Mouse (Mus musculus) gonadal fat pad, adult 2 months (tissue): ENCODE results near the gene Twist2. TPM values are rescaled to one million over a fixed set of nuclear protein-coding genes. Genes with fewer than 3 reads are reported as not detected.

Experiments
- DNase-seq: peaks from one replicate; pipeline ENCODE4 v3.0.0-alpha.2; 2012; ENCODE audit warnings: low read depth
- polyA plus RNA-seq: library from polyadenylated mRNA; depleted of rRNA; stranded (reverse); fragments of >200 nt; gene quantifications from 2 replicates; pipeline ENCODE4 v1.2.3, GENCODE M21; 2012

The Twist2 gene
- polyA plus RNA-seq, 1 experiment, result 16.9 TPM

GRCm38 (mm10) chr1:91816571-91816970 lies 15.3 kb downstream of the Twist2 start:
- no peak for DNase-seq

DNA sequence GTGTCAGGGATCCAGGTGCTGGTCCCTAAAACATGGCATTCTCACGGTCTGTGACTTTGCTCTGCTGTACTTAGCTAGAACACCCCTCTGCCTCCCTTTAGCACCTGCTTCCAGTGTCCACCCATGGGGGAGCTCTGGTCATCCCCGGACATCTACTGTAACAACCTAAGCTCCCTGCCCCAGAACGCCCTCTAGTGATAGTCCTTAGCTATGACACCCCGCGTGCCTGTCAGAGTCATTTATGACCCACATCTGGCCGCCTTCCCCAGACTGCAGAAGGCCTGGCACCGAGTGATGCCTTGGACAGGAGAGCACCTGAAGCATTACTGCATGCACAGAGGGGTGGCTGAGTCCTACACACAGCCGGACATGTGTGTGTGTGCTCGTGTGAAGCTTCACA lies 18.0 kb downstream of the Twist2 start:
- DNase-seq, result no peak

GRCm38 (mm10) chr1:91820531-91820930 lies 19.3 kb downstream of the Twist2 start:
- no peak for DNase-seq

- DNase-seq, result no peak
Observed at GRCm38 (mm10) chr1:91822316-91822824, 21.1 kb downstream of the Twist2 start.

- DNase-seq, result peak; percentile 24
Observed at GRCm38 (mm10) chr1:91823530-91823929, 22.3 kb downstream of the Twist2 start.

DNA sequence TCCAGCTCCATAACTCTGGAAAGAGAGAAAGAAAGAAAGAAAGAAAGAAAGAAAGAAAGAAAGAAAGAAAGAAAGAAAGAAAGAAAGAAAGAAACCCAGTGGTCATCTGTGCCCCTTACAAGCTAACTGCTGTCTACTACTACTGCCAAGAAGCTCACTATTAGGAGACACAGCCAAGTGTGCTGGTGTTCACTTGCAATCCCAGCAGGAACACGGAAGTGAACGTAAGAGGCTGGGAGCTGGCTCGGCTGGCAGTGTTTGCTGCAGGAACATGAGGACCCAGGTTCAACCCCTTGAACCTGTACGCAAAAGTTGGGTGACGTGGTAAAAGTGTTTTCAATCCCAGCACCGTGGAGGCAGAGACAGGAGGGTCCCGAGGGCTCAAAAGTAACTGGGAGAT lies 22.7 kb downstream of the Twist2 start:
- DNase-seq, result peak; percentile 9

DNA sequence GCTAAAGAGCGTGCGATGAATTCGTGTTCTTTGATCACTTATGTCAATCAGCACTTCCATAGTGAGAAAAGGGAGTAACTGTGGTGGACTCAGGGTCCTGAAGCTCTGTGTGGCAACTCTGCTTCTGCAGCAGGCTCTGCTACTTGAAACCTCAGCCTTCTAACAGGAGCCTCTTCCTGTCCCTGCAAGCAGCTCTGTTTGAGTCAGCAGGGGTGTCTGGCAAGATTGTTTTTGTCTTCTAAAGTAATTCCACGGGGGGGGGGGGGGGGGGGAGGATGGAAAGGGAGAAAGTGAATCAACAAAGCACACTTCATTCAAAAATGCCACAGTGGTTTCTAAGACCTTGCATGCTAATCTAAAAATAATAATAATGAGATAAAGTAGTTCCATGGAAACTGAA lies 24.0 kb downstream of the Twist2 start:
- DNase-seq, result no peak

- no peak for DNase-seq
Observed at GRCm38 (mm10) chr1:91831978-91832377, 30.7 kb downstream of the Twist2 start.

DNA sequence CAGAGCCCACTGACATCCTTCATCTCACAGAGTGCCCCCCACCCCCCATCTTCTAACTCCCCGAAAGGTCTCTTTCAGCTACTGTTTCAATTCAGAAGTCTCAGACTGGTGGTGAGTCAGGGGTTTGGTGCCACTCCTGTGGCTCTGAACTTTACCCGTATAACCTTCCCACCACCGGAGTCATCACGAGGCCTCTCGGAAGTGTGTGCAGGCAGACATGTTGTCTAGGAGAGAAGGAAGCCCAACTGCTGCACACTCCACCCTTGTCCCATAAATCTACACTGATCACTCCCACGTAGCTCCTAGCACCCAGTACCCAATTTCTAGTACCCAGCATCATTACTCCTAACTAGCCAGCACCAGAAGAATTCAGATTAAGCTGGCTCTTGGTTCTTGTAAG lies 38.3 kb downstream of the Twist2 start:
- DNase-seq, result no peak

DNA sequence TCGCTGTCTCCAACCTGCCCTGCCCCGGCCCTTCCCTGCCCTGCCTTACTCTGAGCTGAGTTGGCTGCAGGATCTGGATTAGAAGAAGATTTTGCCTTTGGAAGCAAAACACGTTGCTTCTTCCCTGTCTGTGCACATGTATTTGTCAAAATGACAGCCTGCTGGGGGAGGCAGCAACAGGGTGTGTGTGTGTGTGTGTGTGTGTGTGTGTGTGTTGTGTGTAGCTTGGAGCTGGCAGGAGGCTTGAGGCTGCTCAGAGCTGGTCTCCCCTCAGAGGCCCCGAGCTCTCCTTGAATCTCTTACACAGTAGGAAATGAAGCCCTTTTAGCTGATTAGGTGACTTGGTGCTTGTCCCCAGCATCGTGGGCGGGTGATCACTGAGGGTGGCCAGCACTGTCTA lies 38.7 kb downstream of the Twist2 start:
- no peak for DNase-seq

DNA sequence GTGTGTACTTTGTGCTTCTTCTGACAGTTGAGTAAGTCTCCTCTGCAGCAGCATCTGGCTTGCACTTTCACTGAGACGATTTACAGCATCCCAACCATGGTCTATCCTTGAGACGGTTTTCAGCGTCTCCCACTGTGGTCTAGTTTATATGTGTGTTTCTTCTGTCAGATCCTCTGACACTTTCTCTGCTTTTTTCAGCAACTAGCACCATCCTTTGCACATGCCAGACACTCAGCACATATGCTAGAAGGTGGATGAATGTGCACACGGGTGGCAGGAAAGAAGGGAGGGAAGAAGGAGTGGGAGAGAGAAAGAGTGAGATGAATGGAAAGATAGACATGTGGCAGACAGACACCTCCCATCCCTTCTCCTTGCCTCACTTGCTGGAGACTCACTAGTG lies 43.0 kb downstream of the Twist2 start:
- no peak for DNase-seq

- DNase-seq, result no peak
Observed at GRCm38 (mm10) chr1:91844681-91845379, 43.6 kb downstream of the Twist2 start.

- DNase-seq, result no peak
Observed at GRCm38 (mm10) chr1:91845380-91845957, 44.2 kb downstream of the Twist2 start.

- no peak for DNase-seq
Observed at GRCm38 (mm10) chr1:91851300-91851699, 50.0 kb downstream of the Twist2 start.

- DNase-seq, result no peak
Observed at GRCm38 (mm10) chr1:91856771-91857664, 55.8 kb downstream of the Twist2 start.

DNA sequence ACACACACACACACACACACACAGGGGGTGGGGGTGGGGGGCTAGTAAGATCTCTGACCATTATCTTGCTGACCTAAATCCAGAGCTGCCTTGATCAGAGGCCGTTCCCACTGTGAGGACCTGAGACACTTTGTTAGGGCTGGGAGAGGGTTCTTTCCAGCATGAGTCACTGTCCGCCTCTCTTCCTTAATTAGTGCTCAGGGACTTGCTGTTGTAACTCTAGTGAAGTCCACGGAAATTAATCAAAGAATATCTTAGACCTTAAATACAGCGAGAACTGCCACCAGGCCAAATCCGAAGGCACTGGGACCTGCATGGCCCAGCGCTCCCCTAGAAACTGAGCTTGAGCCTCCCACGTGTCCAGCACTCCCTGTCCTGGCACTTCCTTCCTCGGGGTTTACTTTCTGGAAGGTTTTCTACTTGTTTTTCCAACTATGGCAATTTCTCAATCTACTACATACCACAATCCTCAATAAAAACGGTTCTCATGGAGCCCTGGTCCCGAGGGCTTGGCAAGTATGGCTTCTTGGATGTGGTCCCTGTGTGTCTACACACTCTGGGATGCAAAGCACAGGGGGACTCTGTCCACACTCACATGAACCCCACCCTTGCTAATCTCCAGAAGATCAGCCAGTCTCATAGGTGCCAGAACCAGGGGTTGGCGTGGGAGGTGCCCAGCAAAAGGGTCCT lies 57.0 kb downstream of the Twist2 start:
- peak; percentile 44 for DNase-seq

DNA sequence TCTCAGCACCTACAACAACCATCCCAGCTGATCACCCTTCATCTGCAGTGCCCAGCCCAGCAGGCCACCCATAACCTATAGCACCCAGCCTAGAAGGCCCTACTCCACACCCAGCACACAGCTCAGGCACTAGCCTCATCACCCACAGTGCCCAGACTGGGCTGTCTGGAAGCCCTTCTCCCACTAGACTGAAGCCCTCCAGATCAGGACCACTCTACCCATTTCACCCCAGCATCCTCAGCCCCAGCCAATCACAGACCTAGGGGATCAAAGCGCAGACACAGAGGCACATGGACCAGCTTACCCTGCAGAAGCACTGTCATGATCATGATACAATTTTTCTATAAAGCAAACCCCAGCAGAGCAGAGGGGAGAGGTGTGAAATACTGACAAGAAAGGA lies 57.6 kb downstream of the Twist2 start:
- DNase-seq, result no peak

DNA sequence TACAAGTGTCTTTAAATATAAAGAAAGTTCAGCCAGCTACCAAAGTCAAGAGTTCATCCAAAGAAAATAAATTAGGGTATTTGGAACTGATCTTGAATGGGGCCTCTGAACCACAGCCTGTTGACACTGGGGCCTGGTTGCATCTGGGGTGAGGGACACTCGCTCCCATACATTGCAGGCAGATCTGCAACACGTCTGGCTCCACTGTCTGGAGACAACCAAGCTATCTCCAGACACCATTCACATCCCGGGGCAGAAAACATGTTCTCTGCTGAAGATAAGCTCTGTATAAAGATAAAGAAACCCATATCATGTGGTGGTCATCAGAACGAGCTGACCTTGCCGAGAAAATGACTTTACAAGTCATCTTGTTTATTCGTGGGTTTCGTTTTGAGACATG lies 60.2 kb downstream of the Twist2 start:
- no peak for DNase-seq

DNA sequence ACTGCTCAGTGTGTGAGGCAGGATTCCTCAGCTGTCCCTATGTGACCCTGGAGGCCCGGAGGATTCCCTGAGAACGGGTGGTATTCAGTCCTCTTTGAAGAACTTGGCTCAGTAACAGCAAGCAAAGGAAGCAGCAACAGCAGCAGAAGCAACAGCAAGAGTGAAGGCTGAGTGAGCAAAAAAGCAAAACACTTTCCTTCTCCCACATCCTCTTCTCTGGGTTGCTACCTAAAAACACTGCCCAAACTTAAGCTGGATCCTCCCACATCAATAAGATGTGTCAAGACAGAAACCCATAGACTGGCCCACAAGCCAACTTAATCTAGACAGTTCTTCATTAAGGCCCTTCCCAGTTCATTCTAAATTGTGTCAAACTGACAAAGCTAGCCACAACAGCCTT lies 64.7 kb downstream of the Twist2 start:
- DNase-seq, result no peak

- DNase-seq, result no peak
Observed at GRCm38 (mm10) chr1:91871101-91871500, 69.8 kb downstream of the Twist2 start.

GRCm38 (mm10) chr1:91872388-91873059 lies 71.3 kb downstream of the Twist2 start:
- no peak for DNase-seq
